In the genomic region with DNA sequence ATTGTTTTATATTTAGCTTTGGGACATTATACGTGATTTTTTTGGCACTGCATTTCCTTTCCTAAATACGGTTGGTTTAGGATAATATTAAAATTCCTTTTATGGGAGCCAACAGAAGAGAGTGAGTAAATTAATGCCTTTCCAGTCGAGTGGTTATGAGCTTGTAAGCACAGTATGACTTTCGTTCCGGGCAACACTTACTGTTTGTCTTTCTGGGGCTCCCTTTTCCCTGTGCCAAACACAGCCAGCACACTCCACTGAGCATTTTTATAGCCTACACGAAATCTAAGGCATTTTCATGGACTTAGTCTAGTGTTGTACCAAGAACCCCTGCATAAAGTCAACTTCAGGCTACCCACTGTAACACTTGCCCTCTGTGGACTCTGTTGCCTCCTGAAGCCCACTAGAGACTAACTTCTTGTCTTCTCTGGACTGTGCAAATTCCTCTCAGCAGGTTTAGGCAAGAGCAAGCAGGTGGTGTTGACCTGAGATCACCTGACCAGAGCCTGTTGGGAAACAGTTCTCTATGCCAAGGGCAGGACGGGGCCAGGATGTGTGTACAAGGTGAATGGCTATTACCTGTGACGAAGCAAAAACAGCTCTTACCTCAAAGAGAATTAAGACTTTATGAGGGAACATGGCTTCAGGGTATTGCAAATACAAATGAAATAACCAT, we compare ENCODE assay signal across 19 mouse cellular contexts. TPM values are rescaled to one million over a fixed set of nuclear protein-coding genes. Genes with fewer than 3 reads are reported as not detected.
DNase-seq lines count a peak whose midpoint lies in the region; ATAC-seq and TF ChIP-seq lines count a peak whose summit lies in the region.
"Had no signal": no experiment of that assay in that cellular context is flagged by ENCODE, and none has a peak within 500 bp of the region (broad histone marks: within the 10 kb centered on the region; RNA-seq: fewer than 3 reads in every experiment).

No protein-coding gene starts in this region.

- no peak overlapping the region for H3K4me2 ChIP-seq in liver, embryonic 14.5 days (ENCODE audit: low read depth)
- no peak overlapping the region for H3K4me2 ChIP-seq in liver, embryonic 11.5 days
- H3K4me2 ChIP-seq in stomach, embryonic 16.5 days (ENCODE audit: low read depth, low read length) = no peak overlapping the region
- H3K4me2 ChIP-seq: hindbrain, embryonic 14.5 days had no signal

- TF ChIP-seq POLR2A in kidney, adult 2 months (IDR thresholded peaks at IDR 0.05; ENCODE audit: low read depth, low read length) = no peak

- no peaks in the 10 kb centered on the region for H3K27me3 ChIP-seq in liver, embryonic 14.5 days (ENCODE audit: control insufficient read depth, insufficient read depth, low read length)
- H3K27me3 ChIP-seq in liver, embryonic 11.5 days (replicated peaks; ENCODE audit: control insufficient read depth, insufficient read depth, low read length) = no peaks in the 10 kb centered on the region
- no peaks in the 10 kb centered on the region for H3K27me3 ChIP-seq in kidney, adult 2 months (replicated peaks; ENCODE audit: control insufficient read depth, insufficient read depth, low read length)
- H3K27me3 ChIP-seq in stomach, embryonic 16.5 days (ENCODE audit: control insufficient read depth, insufficient read depth, low read length) = no peaks in the 10 kb centered on the region

- no peak for TF ChIP-seq EP300 in liver, embryonic 14.5 days (IDR thresholded peaks at IDR 0.05; ENCODE audit: low read depth)

- H3K36me3 ChIP-seq in liver, embryonic 14.5 days (replicated peaks; ENCODE audit: control insufficient read depth, insufficient read depth, low read depth) = no peaks in the 10 kb centered on the region
- H3K36me3 ChIP-seq in liver, embryonic 11.5 days (ENCODE audit: control insufficient read depth, insufficient read depth, low read length) = no peaks in the 10 kb centered on the region
- H3K36me3 ChIP-seq in kidney, adult 2 months (ENCODE audit: control insufficient read depth, insufficient read depth, low read length) = no peaks in the 10 kb centered on the region
- H3K36me3 ChIP-seq in stomach, embryonic 16.5 days (ENCODE audit: control insufficient read depth, insufficient read depth, low read length) = no peaks in the 10 kb centered on the region

- H3K9me3 ChIP-seq in liver, embryonic 14.5 days (ENCODE audit: control insufficient read depth, low read length) = no peaks in the 10 kb centered on the region
- no peaks in the 10 kb centered on the region for H3K9me3 ChIP-seq in liver, embryonic 11.5 days (ENCODE audit: control insufficient read depth, low read length)
- no peaks in the 10 kb centered on the region for H3K9me3 ChIP-seq in stomach, embryonic 16.5 days (replicated peaks; ENCODE audit: control insufficient read depth, low read length)

- ATAC-seq in liver, embryonic 14.5 days (ENCODE audit: insufficient read depth) = peak; percentile 49; the same call in 1 of the 2 replicates
- ATAC-seq in liver, embryonic 11.5 days (replicated peaks; ENCODE audit: low FRiP score) = no peak
- ATAC-seq in stomach, embryonic 16.5 days (ENCODE audit: insufficient read depth, low FRiP score) = peak; percentile 65; the same call in 1 of the 2 replicates
- no peak for ATAC-seq in erythroid progenitor cell, adult 5-6 weeks (replicated peaks; ENCODE audit: low FRiP score, poor library complexity, severe bottlenecking)
- ATAC-seq: forebrain, embryonic 14.5 days had no signal

- WGBS in liver, embryonic 14.5 days (ENCODE audit: insufficient replicate concordance) = 67% methylated on average over 8 of the region's 8 CpGs
- 80% methylated on average over 8 of the region's 8 CpGs for WGBS in liver, embryonic 11.5 days
- WGBS in kidney, adult 2 months = 31% methylated on average over 8 of the region's 8 CpGs
- WGBS in stomach, embryonic 16.5 days = 67% methylated on average over 8 of the region's 8 CpGs

- H3K9ac ChIP-seq in liver, embryonic 14.5 days (replicated peaks) = no peak overlapping the region
- no peak overlapping the region for H3K9ac ChIP-seq in liver, embryonic 11.5 days (ENCODE audit: low read depth, low read length)
- H3K9ac ChIP-seq in stomach, embryonic 16.5 days (ENCODE audit: low read length) = no peak overlapping the region
- H3K9ac ChIP-seq: hindbrain, embryonic 14.5 days had no signal

- no peak overlapping the region for H3K4me3 ChIP-seq in liver, embryonic 14.5 days (ENCODE audit: insufficient read depth in 1 of 2, low read depth in 2 of 2, low read length in 2 of 2)
- no peak overlapping the region for H3K4me3 ChIP-seq in liver, embryonic 11.5 days (ENCODE audit: low read depth, low read length)
- H3K4me3 ChIP-seq in kidney, adult 2 months (ENCODE audit: insufficient read depth, low read depth, low read length) = no peak overlapping the region
- H3K4me3 ChIP-seq in stomach, embryonic 16.5 days (replicated peaks; ENCODE audit: low read length) = no peak overlapping the region

- H3K4me1 ChIP-seq in liver, embryonic 14.5 days (replicated peaks; ENCODE audit: control insufficient read depth in 2 of 2, insufficient read depth in 2 of 2, low read length in 1 of 2) = peaks cover 0 to 7% of the 10 kb centered on the region in 2 experiments; a peak in 2 of 4 replicates
- H3K4me1 ChIP-seq in liver, embryonic 11.5 days (replicated peaks; ENCODE audit: control insufficient read depth, insufficient read depth, low read length) = 0 out of 2 replicates have a peak, but pooled peaks cover 3% of the 10 kb centered on the region
- H3K4me1 ChIP-seq in kidney, adult 2 months (ENCODE audit: control insufficient read depth, insufficient read depth, low read length) = peaks cover 13% of the 10 kb centered on the region
- H3K4me1 ChIP-seq in stomach, embryonic 16.5 days (ENCODE audit: control insufficient read depth, insufficient read depth, low read length) = no peaks in the 10 kb centered on the region; the same call in 1 of the 2 replicates

- H3K27ac ChIP-seq in liver, embryonic 14.5 days = no peak overlapping the region
- no peak overlapping the region for H3K27ac ChIP-seq in liver, embryonic 11.5 days (ENCODE audit: low read depth, low read length)
- H3K27ac ChIP-seq in kidney, adult 2 months (ENCODE audit: insufficient read depth, low read depth, low read length) = peak overlapping the region; percentile 82
- peak overlapping the region; percentile 41 for H3K27ac ChIP-seq in stomach, embryonic 16.5 days (ENCODE audit: low read length)
- H3K27ac ChIP-seq: hindbrain, embryonic 14.5 days had no signal

- no peak for TF ChIP-seq CTCF in liver, embryonic 14.5 days (IDR thresholded peaks at IDR 0.05; ENCODE audit: low read depth)
- TF ChIP-seq CTCF in kidney, adult 2 months (conservative IDR thresholded peaks at IDR 0.05; ENCODE audit: insufficient read depth, insufficient read length, low read depth, low read length) = no peak

- DNase-seq in liver, embryonic 14.5 days (ENCODE audit: low read depth in 3 of 3, low spot score in 3 of 3) = no peak
- no peak for DNase-seq in liver, embryonic 11.5 days (ENCODE audit: low spot score)
- peak; percentile 89 for DNase-seq in kidney, adult 2 months
- peak; percentile 69 to 88 for DNase-seq in kidney, postnatal 36 days
- no peak for DNase-seq in gastrocnemius, adult 8-10 months (ENCODE audit: low spot score in 2 of 2)
- DNase-seq in urinary bladder, adult 2 months (ENCODE audit: low spot score) = no peak
- DNase-seq: adrenal gland, adult 8-10 months; B cell, adult 2 months; cerebellum, adult 2 months; heart, postnatal 10 days; layer of hippocampus, postnatal 36 days; left cerebral cortex, postnatal 4 days; midbrain, embryonic 14.5 days; right cerebral cortex, adult 18-20 months; spleen, adult 18-20 months had no signal

RNA-seq across cellular contexts. Expression of gene Slc25a5, which starts 18.8 kb away (rescaled TPM):
- 291 and 352 TPM in 2 replicates for polyA plus RNA-seq in liver, embryonic 14.5 days (2012; rRNA removed)
- 514 and 522 TPM in 2 replicates for polyA plus RNA-seq in liver, embryonic 14.5 days (2014; fragmentation: Nextera tagmentation; extraction: Ambion mirVana)
- 942 and 1,011 TPM in 2 replicates for polyA plus RNA-seq in liver, embryonic 11.5 days (2014; fragmentation: Nextera tagmentation; extraction: Ambion mirVana)
- 1,901 and 2,104 TPM in 2 replicates for polyA plus RNA-seq in kidney, adult 2 months (2012; rRNA removed)
- 691 and 733 TPM in 2 replicates for polyA plus RNA-seq in stomach, embryonic 16.5 days (2015; fragmentation: Nextera tagmentation; extraction: Ambion mirVana)
- 10 to 100 TPM; 37.5 to 64.5 (median 44.7) TPM for total RNA-seq in gastrocnemius, adult 8-10 months (2022)
- 445 and 526 TPM in 2 replicates for polyA plus RNA-seq in urinary bladder, adult 2 months (2012; rRNA removed)
- total RNA-seq in erythroid progenitor cell, adult 5-6 weeks (2015; ENCODE audit: low replicate concordance) = 208 and 285 TPM in 2 replicates
- total RNA-seq in erythroid progenitor cell, adult 5-6 weeks (2017; ENCODE audit: low replicate concordance) = 144 and 176 TPM in 2 replicates

RNA-seq across cellular contexts. Expression of gene Ube2a, which starts 59.4 kb away (rescaled TPM):
- 19.4 and 21.4 TPM in 2 replicates for polyA plus RNA-seq in liver, embryonic 14.5 days (2012; rRNA removed)
- polyA plus RNA-seq in liver, embryonic 14.5 days (2014; fragmentation: Nextera tagmentation; extraction: Ambion mirVana) = 72.8 and 80.2 TPM in 2 replicates
- polyA plus RNA-seq in liver, embryonic 11.5 days (2014; fragmentation: Nextera tagmentation; extraction: Ambion mirVana) = 106 and 117 TPM in 2 replicates
- polyA plus RNA-seq in kidney, adult 2 months (2012; rRNA removed) = 33.1 and 44.2 TPM in 2 replicates
- 105 and 107 TPM in 2 replicates for polyA plus RNA-seq in stomach, embryonic 16.5 days (2015; fragmentation: Nextera tagmentation; extraction: Ambion mirVana)
- 10 to 100 TPM; 36.5 to 46.1 (median 38.1) TPM for total RNA-seq in gastrocnemius, adult 8-10 months (2022)
- polyA plus RNA-seq in urinary bladder, adult 2 months (2012; rRNA removed) = 43.4 and 45.0 TPM in 2 replicates
- 31.4 and 78.0 TPM in 2 replicates for total RNA-seq in erythroid progenitor cell, adult 5-6 weeks (2015; ENCODE audit: low replicate concordance)
- total RNA-seq in erythroid progenitor cell, adult 5-6 weeks (2017; ENCODE audit: low replicate concordance) = 13.8 and 20.5 TPM in 2 replicates

RNA-seq across cellular contexts. Expression of gene C330007P06Rik, which starts 59.6 kb away (rescaled TPM):
- polyA plus RNA-seq in liver, embryonic 14.5 days (2012; rRNA removed) = 5.2 and 6.2 TPM in 2 replicates
- polyA plus RNA-seq in liver, embryonic 14.5 days (2014; fragmentation: Nextera tagmentation; extraction: Ambion mirVana) = 14.6 and 17.8 TPM in 2 replicates
- 32.2 and 34.1 TPM in 2 replicates for polyA plus RNA-seq in liver, embryonic 11.5 days (2014; fragmentation: Nextera tagmentation; extraction: Ambion mirVana)
- polyA plus RNA-seq in kidney, adult 2 months (2012; rRNA removed) = 13.6 and 17.8 TPM in 2 replicates
- 30.3 and 31.3 TPM in 2 replicates for polyA plus RNA-seq in stomach, embryonic 16.5 days (2015; fragmentation: Nextera tagmentation; extraction: Ambion mirVana)
- 10 to 100 TPM in 3 of 4 experiments, 1 to 10 TPM in 1; 9.5 to 14.2 (median 10.5) TPM for total RNA-seq in gastrocnemius, adult 8-10 months (2022)
- 15.9 and 19.7 TPM in 2 replicates for polyA plus RNA-seq in urinary bladder, adult 2 months (2012; rRNA removed)
- total RNA-seq in erythroid progenitor cell, adult 5-6 weeks (2015; ENCODE audit: low replicate concordance) = 12.3 and 31.4 TPM in 2 replicates
- 28.6 and 39.3 TPM in 2 replicates for total RNA-seq in erythroid progenitor cell, adult 5-6 weeks (2017; ENCODE audit: low replicate concordance)

Comparison
In these comparisons a context has a peak if more than half of its experiments do, and no peak if none do; other contexts are left out.
1. ATAC-seq: peak in liver, embryonic 14.5 days (single experiment) and stomach, embryonic 16.5 days (single experiment); none in liver, embryonic 11.5 days (single experiment) and erythroid progenitor cell, adult 5-6 weeks (single experiment).
2. DNase-seq: peak in kidney, adult 2 months (single experiment) and kidney, postnatal 36 days (2 of 2); none in liver, embryonic 14.5 days (0 of 3), liver, embryonic 11.5 days (single experiment), gastrocnemius, adult 8-10 months (0 of 2) and urinary bladder, adult 2 months (single experiment).
3. H3K27ac ChIP-seq: peak in kidney, adult 2 months (single experiment) and stomach, embryonic 16.5 days (single experiment); none in liver, embryonic 14.5 days (single experiment) and liver, embryonic 11.5 days (single experiment).